Mouse (Mus musculus): Measurements from ENCODE around the gene Thrap3.
A peak's percentile ranks its signal among the peaks of the same experiment; 100 is the strongest.
"Not testable (repeated sequence)": the region's sequence is repeated elsewhere in the genome, so short reads cannot be mapped to it uniquely, and the experiment has no call there.

Gene Thrap3

DNA sequence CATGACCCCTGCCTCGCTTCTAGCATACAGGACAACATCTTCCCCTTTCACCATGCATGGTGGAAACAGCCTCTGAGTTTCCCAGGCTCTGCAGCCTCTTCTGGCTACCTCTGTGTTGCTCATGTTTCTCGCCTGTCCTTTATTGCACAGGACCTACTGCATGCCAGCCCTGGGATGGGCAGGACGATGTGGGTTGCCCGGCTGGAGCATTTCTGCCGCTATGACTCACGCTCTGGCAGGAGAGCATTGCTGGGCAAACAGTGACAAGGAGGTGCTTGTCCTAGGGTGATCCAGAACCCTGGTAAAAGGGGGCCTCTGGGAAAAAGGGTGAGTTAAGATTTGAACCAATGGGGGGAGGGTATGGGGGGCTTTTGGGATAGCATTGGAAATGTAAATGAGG is 15.2 kb upstream of the Thrap3 start:
- no peak for DNase-seq

DNA sequence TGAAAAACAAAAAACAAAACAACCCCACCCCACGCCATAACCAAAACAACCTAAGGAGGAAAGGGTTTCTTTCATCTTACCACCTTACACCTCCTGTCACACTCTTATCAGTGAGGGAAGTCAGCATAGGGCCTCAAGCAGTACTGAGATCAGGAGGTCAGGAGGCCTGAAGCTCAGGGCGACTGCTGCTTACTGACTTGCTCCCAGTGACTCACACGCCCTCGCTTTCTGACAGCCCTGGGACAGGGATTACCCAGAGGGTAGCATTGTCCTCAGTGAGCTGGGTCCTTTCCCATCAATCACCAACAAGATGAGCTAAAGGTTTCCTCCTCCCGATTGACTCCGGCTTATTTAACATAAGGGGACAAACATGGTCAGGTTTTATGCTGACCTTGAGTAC is 4.5 kb upstream of the Thrap3 start:
- DNase-seq, result no peak

DNA sequence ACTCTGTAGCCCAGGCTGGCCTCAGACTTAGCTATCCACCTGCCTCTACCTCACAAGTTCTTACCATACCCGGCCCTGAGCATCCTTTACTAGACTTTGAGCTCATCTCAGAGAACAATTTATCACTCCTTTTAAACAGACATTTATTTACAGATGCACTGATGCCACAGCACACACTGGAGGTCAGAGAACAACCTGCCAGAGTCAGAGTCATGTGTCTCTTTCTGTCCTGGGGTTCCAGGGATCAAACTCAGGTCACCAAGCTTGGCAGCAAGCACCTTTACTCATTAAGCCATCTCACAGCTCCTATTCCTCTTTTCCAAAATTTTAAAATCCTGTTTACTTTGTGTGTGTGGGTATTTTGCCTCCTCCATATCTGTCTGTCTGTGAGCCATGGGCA is 2.8 kb upstream of the Thrap3 start:
- DNase-seq, result no peak

DNA sequence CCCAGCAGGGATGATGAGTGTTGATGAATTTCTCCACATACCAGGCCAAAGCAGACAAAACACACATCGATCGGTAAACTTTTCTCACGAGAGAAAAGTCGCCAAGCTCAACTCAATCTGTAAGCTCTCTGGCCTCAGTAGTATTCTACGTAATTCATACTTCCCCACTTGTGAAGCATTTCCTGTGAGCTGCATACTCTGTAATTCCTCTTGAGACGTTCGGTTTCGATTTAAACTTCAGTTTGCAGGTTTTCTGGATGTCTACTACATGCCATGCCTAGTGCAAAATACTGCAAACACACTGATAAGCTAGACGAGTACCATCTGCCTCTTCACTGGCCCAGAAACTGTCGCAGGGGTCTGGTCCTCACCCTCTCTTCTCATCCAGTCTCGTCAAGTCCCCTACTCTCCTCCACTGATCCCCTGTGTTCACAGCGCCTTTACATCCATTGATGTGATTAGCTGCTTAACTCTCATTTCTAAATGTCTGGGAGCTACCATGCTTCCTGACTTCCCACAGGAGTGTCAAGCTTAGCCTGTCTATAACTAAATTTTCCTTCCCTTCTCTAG is 2.2 kb upstream of the Thrap3 start:
- peak in 1 of 2 experiments; percentile 13 for DNase-seq

DNA sequence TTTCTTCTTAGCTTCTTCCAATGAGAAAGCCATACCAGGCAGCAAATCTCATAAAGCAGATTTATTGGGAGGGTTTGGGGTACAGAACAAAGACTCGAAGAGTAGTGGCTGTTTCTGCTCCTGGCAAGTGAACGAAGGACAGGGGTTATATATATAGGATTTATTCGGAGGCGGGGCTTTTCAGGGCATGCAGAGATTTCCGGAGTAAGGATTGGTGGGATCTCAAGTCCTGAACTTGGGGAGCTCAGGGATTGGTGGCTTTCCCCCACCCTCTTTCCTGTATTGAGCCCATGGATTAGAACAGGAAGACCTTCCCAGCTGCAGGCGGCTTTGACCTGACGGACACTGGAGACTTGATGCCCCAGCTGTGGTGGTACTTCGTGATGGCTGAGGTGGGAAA is 1.5 kb upstream of the Thrap3 start:
- no peak for DNase-seq

DNA sequence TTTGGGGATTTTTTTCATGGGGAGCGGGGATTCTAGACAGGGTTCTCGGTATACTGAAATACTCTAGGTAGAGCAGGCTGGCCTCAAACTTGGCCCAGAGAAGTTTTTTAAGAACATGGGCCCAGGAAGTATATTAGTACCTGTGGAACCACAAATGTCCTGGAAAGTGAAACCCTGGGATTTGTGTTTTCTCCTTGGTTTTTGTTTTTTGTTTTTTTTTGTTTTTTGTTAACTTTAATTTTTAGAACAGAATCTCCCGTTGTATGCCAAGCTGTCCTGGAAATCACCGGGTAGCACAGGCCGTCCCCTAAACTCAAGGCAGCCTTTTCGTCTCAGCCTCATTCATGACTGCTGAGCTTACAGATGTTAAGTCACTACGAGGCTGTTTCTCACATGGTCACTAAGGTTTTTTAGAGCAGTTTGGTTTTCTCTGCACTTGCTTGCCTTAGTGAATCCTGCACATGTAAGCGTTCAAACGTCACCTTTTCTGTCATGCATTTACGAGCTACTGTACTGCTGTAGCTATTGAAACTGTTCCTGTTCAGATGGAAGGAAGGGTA is 856 bp upstream of the Thrap3 start:
- no peak for DNase-seq

DNA sequence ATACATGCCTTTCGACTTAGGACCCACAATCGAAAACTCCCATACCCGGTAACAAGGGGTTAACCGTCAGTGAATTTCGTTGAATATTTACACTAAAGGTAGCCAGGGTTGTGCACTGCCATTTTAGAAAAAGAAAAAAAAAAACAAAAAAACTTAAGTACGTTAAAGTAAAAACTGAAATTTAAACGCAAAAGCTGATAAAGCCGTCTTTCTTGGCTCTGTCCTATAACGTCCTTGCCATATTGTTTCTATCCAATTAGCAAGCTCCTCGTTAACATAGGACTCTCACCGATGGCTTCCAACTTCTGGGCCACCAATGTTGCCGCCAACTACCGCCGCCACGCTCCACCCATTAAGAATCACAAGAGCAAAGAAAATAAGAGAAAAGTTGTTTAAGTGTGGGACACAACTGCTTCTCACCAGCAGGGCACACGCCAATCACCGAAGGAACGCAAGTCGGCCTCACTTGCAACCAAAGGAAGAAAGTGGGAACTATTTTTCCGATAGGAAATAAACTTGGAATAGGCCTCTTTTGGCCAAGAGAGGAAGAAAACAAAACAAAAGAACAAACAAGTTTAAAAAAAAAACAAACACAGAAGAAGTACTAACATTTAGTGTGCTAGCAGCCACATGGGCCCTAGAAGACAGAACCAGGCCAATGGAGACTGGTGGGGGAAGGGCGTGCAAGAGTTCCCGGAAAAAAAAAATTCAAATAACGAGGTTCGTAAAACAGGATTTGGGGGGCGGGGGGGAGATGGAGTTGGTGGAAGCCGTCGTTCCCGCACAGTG is 852 bp downstream of the Thrap3 start:
- DNase-seq, result peak; percentile 38 to 57

DNA sequence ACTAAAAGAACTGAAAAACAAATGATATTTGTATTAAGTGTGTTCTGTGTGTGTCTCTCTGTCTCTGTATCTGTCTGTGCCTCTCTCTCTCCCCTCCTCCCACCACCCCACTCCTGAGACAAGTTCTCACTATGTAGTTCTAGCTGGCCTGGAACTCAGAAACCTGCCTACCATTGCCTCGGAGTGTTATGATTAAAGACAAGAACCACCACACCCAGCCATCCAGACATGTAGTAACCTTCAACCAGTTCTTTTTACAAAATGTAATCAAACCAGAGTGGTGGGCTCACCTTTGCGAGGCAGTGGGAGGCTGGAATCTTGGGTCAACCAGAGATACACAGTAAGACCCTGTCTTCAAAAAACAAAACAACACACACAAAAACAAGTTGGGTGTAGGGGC is 1.9 kb downstream of the Thrap3 start:
- no peak for DNase-seq

DNA sequence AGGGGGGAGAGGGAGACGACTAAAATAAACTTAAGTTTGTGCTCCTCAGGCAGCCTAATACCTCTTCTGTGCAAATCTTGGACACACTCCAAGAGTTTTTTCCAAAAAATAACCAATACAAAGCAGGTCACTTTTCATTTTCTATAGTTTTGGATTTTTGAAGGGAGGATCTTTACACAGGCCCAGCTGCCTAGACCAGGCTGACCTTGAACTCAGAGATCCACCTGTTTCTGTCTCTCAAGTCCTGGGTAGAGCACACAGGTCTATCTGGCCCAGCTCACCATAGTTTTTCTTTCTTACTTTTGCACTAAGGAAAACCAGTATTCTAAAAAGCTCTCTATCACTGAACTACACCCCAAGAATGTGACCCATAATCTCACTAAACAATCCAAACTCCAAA is 2.5 kb downstream of the Thrap3 start:
- no peak for DNase-seq

DNA sequence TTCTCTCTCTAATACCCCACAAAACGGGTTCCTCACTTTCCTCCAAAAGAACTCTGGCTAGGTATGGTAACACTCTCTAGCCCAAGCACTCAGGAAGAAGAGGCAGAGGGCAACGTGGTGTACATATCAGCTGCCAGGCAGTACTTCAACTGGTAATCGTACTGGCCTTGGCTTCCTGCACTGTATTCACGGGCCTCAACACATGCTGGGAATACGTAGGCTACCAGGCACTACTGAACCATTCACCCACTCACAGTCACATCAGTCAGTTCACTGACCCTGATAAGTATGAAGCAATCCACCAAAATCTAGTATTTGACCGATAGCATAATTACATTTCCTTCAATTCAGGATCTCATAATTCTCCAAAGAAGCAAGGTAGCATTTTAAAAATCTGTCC is 3.0 kb downstream of the Thrap3 start:
- no peak for DNase-seq

DNA sequence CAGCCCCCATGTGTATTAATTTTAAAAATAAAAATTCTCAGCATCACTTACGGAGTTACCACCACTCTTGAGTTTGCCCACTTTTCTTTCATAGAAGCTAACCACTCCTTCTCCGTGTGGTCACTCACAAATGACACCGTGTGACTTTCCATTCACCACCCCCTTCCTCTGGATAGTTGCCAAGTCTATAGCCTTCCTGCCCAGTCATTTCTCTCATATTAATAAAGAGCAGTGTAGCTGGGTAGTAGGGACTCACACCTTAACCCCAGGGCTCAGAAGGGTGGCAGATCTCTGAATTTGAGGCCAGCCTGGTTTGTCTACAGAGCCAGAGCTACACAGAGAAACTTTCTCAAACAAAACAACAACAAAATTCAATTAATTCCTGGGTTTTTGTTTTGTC is 5.1 kb downstream of the Thrap3 start:
- no peak for DNase-seq

DNA sequence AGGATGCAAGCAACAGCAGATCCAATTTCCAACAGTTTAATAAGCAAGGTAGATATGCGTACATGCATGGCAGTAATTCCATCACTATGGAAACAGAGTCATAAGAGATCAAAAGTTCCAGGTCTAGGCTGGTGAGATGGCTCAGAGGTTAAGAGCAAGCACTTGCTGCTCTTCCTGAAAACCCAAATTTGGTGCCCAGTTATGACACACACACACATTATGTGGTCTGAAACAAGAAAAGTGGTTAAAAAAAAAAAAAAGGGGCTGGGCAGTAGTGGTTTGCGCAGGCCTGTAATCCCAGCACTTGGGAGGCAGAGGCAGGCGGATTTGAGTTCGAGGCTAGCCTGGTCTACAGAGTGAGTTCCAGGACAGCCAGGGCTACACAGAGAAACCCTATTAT is 7.6 kb downstream of the Thrap3 start:
- no peak for DNase-seq

DNA sequence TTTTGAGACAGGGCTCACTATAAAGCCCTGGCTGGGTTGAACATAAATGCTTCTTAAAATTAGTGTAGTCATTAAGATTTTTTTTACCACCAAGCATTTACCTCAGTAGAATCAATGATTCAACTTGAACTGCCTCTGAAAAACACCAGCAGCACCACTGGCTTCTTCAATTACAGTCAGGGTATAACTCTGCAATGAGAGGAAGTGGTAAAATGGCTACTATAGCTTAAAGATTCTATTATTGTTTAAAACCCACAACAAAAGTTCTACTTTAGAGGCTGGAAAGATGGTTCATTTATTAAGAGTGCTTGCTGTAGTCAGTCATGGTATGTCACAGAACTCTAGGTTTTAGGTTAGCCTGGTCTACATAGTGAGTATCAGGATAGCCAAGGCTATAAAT is 8.3 kb downstream of the Thrap3 start:
- DNase-seq, result no peak

DNA sequence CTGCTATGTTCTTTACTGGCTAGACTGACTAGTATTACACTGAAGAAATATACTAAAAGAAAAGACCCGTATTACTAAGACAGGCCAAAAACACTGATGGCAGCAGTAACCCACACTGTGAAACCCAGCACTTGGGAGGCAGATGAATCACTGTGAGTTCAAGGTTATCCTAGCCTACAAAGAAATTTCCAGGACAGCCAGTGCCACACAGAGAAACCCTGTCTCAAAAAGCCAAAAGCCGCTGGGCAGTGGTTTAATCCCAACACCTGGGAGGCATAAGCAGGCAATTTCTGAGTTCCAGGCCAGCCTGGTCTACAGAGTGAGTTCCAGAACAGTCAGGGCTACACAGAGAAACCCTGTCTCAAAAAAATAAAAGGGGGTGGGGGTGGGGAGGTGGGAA is 11.9 kb downstream of the Thrap3 start:
- DNase-seq, result no peak

DNA sequence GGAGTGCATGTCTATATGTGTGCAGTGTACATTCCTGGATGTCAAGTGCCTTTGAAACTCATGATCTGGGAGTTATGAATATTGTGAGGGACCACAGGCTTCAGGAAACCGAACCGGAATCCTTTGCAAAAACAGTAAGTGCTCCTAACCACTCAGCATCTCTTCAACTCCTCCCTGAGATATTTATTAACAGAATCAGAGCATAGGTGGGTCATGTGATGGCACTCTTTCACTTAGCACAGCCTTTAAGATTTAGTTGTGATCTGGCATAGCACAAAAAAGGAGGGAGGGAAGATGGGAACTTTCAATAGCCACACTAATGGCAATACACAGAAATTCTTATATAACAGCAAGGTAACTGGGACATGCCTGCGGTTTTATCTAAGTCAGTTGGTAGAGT is 15.5 kb downstream of the Thrap3 start:
- no peak for DNase-seq

DNA sequence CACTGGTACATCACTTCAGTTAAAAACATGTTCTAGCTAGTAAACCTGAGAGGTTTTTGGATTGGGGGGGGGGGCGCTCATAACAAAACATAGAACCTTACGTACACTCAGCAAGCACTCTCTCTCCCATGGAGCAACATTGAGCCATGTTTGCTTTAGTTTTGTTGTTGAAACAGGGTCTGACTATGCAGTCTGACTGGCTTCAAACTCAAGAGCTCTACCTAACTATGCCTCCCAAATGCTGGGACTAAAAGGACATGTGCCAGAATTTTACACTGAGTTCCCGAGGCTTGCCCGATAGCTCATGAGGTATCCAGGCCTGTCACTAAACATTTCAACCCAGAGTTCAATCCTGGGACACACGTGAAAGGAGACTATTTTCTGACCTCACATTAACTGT is 19.5 kb downstream of the Thrap3 start:
- no peak for DNase-seq

DNA sequence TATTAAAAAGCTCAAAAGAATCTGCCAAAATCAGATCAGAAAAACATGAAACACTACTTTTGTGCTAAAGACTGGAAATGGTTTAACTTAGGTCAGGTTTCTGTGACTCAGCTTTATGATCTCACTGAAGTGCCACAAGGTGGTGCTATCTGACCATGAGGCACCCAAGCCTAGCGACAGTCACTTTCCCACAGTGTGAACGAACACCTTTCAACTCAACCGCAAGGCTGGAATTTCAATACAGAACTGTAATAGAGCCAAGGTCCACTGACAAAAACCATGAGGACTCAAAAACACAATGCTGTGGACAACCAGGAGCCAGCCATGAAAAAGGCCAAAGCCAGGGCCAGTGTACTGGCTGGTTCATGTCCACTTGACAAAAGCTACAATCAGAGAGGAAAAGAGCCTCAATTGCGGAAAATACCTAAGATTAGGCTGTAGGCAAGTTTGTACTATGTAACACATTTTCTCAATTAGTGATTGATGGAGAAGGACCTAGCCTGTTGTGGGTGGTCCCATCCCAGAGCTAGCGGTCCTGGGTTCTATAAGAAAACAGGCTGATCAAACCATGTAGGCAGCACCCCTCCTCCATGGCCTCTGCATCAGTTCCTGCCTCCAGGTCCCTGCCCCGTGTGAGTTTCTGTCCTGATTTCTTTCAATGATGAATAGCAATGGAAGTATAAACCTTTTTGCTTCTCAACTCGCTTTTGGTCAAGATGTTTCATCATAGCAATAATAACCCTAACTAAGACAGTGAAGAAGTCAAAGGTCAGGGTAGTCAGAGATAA is 21.2 kb downstream of the Thrap3 start:
- DNase-seq, result peak; percentile 28 to 31

DNA sequence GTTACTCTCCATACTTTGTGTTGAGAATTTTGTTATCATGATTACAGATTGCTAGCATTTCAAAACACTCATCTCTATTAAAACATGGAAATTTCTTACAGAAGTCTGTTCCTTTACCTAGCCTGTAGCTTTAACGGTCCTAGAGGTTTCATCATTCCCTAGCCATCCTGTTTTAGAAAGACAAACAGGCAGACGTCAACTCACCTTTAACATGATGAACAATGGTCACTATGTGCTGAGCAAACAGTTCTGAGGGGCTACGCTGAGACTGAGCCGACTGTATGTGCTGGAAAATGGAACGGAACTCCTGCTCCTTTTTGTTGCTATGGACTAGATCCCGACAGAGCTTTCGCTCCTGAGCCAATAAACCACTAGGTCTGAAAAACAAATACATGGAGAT is 26.6 kb downstream of the Thrap3 start:
- not testable (repeated sequence) for DNase-seq

DNA sequence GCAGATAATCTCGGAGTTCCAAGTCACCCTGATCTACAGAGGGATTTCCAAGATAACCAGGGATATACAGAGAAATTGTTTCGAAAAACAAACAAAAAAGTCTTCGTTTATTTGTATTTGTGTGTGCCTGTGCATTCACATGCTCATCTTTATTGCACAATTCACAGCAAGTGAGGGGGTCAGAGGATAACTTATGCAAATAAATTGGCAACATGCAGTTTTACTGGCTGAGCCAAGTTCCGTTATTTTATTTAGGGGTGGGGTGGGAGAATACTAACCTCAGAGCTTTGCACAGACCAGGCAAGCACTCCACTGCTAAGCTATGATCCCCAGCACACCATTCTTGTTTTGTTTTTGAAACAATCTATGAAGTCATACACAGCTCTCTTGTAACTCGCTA is 28.8 kb downstream of the Thrap3 start:
- no peak for DNase-seq

DNA sequence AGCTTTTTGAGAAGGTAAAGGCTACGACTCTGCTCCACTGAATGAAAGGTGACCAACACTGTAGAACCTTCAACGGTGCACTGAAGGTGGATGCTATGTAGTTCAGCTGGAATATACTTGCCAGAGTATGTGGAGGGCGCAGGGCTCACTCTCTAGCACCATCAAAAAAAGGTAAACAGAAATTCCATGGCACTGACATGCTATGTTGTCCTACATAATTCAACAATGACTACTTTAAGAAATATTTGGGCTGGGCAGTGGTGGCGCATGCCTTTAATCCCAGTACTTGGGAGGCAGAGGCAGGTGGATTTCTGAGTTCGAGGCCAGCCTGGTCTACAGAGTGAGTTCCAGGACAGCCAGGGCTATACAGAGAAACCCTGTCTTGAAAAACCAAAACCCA is 31.8 kb downstream of the Thrap3 start:
- DNase-seq, result not testable (repeated sequence)

DNA sequence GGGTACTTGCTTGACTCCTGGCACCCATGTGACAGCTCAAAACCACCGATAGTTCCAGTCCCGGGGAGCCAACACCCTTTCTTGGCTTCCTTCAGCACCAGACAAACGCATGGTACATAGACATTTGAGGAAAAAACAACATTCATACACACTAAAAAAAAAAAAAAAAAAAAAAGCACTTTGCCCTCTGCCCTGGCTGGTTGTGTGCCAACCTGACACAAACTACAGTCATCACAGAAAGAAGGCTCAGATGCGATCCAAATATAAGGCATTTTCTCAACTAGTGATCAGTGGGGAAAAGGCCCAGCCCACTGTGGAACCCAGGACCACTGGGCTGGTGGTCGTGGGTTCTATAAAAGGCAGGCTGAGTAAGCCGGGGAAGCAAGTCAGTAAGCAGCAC is 33.7 kb downstream of the Thrap3 start:
- no peak for DNase-seq

DNA sequence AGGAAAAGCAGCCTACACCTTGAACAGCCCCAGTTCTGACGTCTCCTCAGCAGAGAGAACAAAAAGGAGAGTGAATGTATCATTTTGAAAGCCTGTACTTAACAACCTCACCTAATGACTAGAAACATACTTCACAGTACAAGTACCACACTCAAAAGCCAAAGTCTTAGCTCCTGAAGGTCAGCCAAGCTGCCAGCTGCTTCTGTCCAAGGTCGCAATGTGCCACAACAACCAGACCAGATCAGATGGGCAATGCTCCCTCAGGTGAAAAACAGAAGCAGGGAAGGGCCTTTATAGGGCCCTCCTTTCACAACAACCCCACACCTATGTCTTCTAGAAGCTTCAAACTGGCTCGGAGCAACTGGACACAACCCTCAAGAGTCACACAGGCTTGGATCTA is 36.5 kb downstream of the Thrap3 start:
- no peak for DNase-seq

DNA sequence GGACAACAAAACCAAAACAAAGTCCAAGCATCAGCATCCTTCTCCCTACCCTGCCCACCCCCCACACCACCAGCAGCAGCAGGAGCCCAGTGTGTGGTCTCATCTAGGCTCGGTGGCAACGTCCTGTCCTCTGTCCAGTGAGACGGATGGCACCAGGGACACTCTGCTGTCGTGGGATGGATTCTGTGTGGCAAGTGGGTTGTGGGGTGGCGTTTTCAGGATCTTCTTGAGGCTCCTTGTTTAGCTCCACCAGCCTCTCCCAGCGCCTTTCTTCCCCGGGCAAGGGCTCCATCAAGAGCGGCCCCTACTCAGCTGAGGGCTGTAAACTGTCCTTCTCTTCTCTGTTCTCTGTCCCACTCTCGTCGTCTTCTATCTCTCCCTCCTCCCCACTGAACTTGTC is 37.5 kb downstream of the Thrap3 start:
- not testable (repeated sequence) for DNase-seq

DNA sequence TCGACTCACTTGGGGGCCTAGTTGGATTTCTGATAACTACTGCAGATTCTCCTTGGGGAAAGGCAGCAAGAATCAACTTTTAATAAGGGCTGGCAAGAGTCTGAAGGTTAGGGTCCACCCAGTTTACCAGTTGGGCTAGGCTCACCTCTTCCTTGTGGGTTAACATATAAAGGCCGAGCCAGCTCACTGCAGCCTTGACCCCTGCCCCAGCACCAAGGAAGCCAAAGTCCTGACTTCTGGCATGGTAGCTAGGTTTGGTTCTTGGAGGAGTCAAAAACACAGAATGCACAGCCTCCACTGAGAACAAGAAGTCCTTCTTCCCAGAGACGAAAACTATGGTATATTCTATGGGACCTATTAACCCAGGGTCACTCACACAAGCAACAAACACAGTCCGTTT is 38.9 kb downstream of the Thrap3 start:
- DNase-seq, result no peak

Measured in thymus, postnatal 36 days (tissue).